Mouse (Mus musculus) adrenal gland, postnatal 25 days (tissue): ENCODE results near the gene Pparg. TPM values are rescaled to one million over a fixed set of nuclear protein-coding genes. Genes with fewer than 3 reads are reported as not detected.

Experiments
- DNase-seq: peaks from one replicate; pipeline ENCODE4 v3.0.0; 2021; ENCODE audit warnings: mixed read lengths
- total RNA-seq: library from RNA; stranded (reverse); gene quantifications from 2 replicates; pipeline ENCODE4 v1.2.3, GENCODE M21; 2021

The Pparg gene
- total RNA-seq, 1 experiment from 2014 or later, result 37.1 TPM

GRCm38 (mm10) chr6:115464661-115465060 is 103.9 kb downstream of the Pparg start:
- DNase-seq, result no peak

- DNase-seq, result no peak
Measured at GRCm38 (mm10) chr6:115465463-115465862, 104.7 kb downstream of the Pparg start.

DNA sequence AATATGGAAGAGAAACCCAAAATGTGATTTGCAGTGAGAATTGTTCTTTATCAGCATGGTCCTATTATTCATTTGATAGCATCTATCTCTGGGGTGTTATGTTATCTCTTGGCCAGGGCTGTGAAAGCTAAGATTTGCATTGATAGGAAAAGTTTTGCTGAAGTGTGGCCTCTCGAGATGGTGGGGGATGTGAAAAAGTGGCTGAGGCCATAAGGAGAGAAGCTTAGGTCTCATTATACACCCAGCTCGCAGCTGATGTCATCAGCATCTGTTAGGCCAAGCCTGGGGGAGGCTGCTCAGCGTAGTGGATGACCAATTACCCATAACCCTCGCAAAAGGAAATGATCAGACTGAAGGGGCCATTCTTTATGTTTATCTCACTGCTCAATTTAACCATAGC is 105.1 kb downstream of the Pparg start:
- DNase-seq, result no peak

DNA sequence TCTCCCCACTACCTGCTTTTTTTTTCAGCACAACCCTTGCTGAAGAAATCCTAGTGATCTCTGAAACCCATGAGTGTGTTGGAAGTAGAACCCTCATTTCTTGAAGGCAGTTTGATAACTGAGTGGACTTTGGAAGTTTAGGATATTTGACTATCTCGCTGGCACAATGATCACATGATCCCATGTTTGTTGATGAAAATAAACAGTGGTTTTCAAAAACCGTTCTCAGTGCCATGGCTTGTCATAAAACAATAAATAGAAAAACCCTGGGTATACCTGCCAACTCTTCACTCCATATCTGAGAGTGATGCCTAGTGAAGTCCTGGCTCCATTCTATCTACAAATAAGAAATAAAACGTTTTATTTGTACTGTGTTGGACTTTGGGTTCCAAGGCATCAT is 105.8 kb downstream of the Pparg start:
- DNase-seq, result no peak

- no peak for DNase-seq
Measured at GRCm38 (mm10) chr6:115469666-115470581, 109.2 kb downstream of the Pparg start.

- no peak for DNase-seq
Measured at GRCm38 (mm10) chr6:115471956-115472355, 111.2 kb downstream of the Pparg start.

GRCm38 (mm10) chr6:115477081-115477695 is 116.4 kb downstream of the Pparg start:
- no peak for DNase-seq

DNA sequence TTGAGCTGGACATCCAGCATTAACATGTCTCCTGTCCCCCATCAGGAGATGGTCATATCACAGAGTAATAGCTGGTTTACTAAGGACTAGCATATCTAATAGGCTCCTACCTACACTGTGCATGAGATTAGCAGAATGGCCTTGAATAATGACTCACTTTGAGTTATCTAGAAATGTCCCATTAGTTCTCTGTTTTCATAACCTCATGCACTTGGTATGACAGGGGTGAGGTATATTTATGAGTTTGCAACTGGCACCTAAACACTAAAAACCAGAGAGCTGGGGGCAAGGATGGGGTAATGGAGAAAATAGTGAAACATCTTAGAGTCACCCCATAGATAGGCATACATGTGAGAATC is 119.2 kb downstream of the Pparg start:
- DNase-seq, result no peak

- peak; percentile 43 for DNase-seq
Measured at GRCm38 (mm10) chr6:115480322-115481017, 119.7 kb downstream of the Pparg start.

DNA sequence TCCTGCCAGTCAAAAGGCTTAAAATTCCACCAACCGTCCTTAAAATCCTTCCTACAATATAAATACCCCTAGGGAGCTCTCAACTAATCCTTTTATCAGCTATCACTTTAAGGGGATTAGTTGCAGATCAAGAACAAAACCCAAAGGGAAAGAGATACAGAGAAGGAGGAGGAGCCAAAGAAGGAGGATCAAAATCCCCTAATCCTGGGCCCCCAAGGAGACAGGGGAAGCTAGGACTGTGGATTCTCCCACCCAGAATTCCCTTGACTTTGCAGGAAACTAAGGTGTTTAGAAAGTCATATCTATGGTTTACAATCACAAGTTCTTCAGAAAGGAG is 120.2 kb downstream of the Pparg start:
- no peak for DNase-seq

- no peak for DNase-seq
Measured at GRCm38 (mm10) chr6:115481603-115482002, 120.9 kb downstream of the Pparg start.

- DNase-seq, result no peak
Measured at GRCm38 (mm10) chr6:115485635-115486034, 124.9 kb downstream of the Pparg start.

GRCm38 (mm10) chr6:115489831-115490230 is 129.1 kb downstream of the Pparg start:
- no peak for DNase-seq

GRCm38 (mm10) chr6:115492952-115493613 is 132.3 kb downstream of the Pparg start:
- DNase-seq, result no peak

- DNase-seq, result no peak
Measured at GRCm38 (mm10) chr6:115493824-115494223, 133.1 kb downstream of the Pparg start.

GRCm38 (mm10) chr6:115499540-115499939 is 138.8 kb downstream of the Pparg start:
- DNase-seq, result peak; percentile 51

DNA sequence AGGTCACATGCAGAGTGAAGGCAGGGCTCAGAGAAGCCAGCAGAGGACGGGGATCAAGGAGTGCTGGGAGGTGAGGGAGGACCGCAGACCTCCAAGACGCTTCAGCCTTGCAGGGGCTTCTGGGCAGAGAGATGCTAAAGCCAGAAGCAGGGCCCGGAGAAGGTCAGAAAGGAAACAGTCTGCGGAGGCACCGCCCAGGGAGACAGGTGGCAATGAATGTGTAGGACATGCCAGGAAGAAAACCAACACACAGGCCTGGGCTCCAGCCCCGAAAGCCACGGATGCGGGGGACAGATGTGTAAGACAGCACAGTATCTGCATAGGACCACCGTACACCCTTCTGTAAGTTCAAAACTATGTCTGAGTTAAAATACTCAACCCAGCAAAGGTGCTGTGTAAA is 139.5 kb downstream of the Pparg start:
- no peak for DNase-seq

GRCm38 (mm10) chr6:115501131-115501530 is 140.4 kb downstream of the Pparg start:
- DNase-seq, result peak; percentile 62

- no peak for DNase-seq
Measured at GRCm38 (mm10) chr6:115503038-115503437, 142.3 kb downstream of the Pparg start.

DNA sequence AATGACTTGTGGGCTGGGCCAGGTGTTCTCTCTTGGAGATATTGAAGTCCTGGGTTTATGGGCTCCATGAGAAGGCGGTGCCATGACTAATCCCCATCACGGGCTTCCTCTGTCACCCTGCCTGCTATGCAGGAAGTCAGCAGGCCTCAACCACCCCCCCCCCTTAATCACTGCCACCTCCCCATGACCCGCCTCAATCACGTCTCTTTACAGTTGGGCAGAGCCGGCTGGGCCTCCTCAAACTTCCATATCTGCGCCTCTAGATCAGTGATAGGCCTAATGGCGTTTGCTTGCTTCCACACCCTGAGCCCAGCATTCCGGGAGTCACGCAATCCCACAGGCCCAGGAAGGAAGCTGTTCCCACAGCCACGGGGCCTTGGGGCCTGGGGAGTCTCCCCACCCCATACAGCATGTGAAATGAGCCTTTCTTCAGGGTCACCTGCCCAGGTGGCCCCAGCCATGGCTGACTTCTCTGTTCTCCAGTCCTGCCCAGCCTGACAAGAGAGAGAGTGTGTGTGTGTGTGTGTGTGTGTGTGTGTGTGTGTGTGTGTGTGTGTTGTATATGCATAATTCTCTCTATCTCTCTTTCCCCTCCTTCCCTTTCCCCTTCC is 142.9 kb downstream of the Pparg start:
- no peak for DNase-seq

GRCm38 (mm10) chr6:115504160-115504558 is 143.4 kb downstream of the Pparg start:
- DNase-seq, result no peak

DNA sequence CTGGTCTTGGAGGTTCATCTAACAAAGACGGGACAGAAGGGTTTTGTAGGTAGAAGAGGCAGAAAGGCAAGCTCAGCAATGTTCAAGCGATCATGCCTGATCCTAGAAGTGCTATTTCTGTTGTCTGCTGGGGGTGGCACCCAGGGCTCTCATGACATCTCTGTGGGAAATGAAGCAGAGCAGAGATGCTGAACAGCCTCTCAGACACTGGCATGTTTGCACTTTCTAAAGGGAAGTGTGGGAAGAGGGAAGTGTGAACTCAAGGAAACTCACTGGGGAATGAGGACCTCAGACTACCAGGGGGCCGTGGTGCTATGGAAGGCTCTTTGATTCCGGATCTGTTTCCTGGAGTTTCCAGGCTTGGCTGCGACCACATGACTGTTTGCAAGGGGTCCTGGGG is 144.2 kb downstream of the Pparg start:
- DNase-seq, result no peak
